12 mouse cellular contexts compared by ENCODE assay signal in genomic region chr2:106710862-106711477, GRCm38 (mm10). TPM values are rescaled to one million over a fixed set of nuclear protein-coding genes. Genes with fewer than 3 reads are reported as not detected.
DNase-seq lines count a peak whose midpoint lies in the region; ATAC-seq and TF ChIP-seq lines count a peak whose summit lies in the region.
"Had no signal": no experiment of that assay in that cellular context is flagged by ENCODE, and none has a peak within 500 bp of the region (broad histone marks: within the 10 kb centered on the region; RNA-seq: fewer than 3 reads in every experiment).

No protein-coding gene starts in this region.

- WGBS in hindbrain, embryonic 10.5 days: 29% methylated on average over 7 of the region's 7 CpGs
- 37% methylated on average over 7 of the region's 7 CpGs for WGBS in hindbrain, embryonic 16.5 days
- WGBS in lung, postnatal 0 days: 14% methylated on average over 7 of the region's 7 CpGs
- 12% methylated on average over 7 of the region's 7 CpGs for WGBS in embryonic facial prominence, embryonic 10.5 days
- WGBS in neural tube, embryonic 14.5 days: 12% methylated on average over 7 of the region's 7 CpGs

- ATAC-seq in hindbrain, embryonic 16.5 days: no peak
- ATAC-seq in lung, postnatal 0 days: peak; percentile 25; the same call in 1 of the 2 replicates
- 0 out of 2 replicates have a peak, but pooled peaks have one; percentile 18 for ATAC-seq in neural tube, embryonic 14.5 days (ENCODE audit: low read depth)

- H3K9ac ChIP-seq in hindbrain, embryonic 16.5 days (ENCODE audit: low read depth, low read length): no peak overlapping the region
- no peak overlapping the region for H3K9ac ChIP-seq in lung, postnatal 0 days (replicated peaks; ENCODE audit: low read depth)
- H3K9ac ChIP-seq in neural tube, embryonic 14.5 days (replicated peaks; ENCODE audit: low read depth, low read length): no peak overlapping the region
- H3K9ac ChIP-seq: intestine, embryonic 15.5 days; liver, embryonic 15.5 days had no signal

- peaks cover 57% of the 10 kb centered on the region for H3K4me1 ChIP-seq in hindbrain, embryonic 10.5 days (replicated peaks)
- H3K4me1 ChIP-seq in hindbrain, embryonic 16.5 days (ENCODE audit: control insufficient read depth, insufficient read depth, low read depth, low read length): peaks cover 4% of the 10 kb centered on the region
- H3K4me1 ChIP-seq in lung, postnatal 0 days (ENCODE audit: insufficient read depth, low read depth, low read length): no peaks in the 10 kb centered on the region
- H3K4me1 ChIP-seq in embryonic facial prominence, embryonic 10.5 days: peaks cover 63% of the 10 kb centered on the region
- H3K4me1 ChIP-seq in neural tube, embryonic 14.5 days (ENCODE audit: control insufficient read depth, insufficient read depth, low read length): peaks cover 22% of the 10 kb centered on the region
- H3K4me1 ChIP-seq: intestine, embryonic 15.5 days had no signal

- no peak for TF ChIP-seq EP300 in lung, postnatal 0 days (IDR thresholded peaks at IDR 0.05)

- no peak overlapping the region for H3K4me3 ChIP-seq in hindbrain, embryonic 10.5 days
- no peak overlapping the region for H3K4me3 ChIP-seq in hindbrain, embryonic 16.5 days (ENCODE audit: low read length)
- no peak overlapping the region for H3K4me3 ChIP-seq in lung, postnatal 0 days (ENCODE audit: low read depth, low read length)
- H3K4me3 ChIP-seq in embryonic facial prominence, embryonic 10.5 days: no peak overlapping the region
- H3K4me3 ChIP-seq in neural tube, embryonic 14.5 days (ENCODE audit: low read depth, low read length): no peak overlapping the region
- H3K4me3 ChIP-seq: intestine, embryonic 15.5 days; liver, embryonic 15.5 days had no signal

- no peak overlapping the region for H3K4me2 ChIP-seq in hindbrain, embryonic 16.5 days (ENCODE audit: low read length)
- peak overlapping the region; percentile 34 for H3K4me2 ChIP-seq in lung, postnatal 0 days (replicated peaks; ENCODE audit: low read depth, low read length)
- H3K4me2 ChIP-seq in neural tube, embryonic 14.5 days (ENCODE audit: low read depth, low read length): no peak overlapping the region
- H3K4me2 ChIP-seq: intestine, embryonic 15.5 days; liver, embryonic 15.5 days had no signal

- no peaks in the 10 kb centered on the region for H3K27me3 ChIP-seq in hindbrain, embryonic 10.5 days (ENCODE audit: insufficient read depth, poor library complexity, severe bottlenecking)
- H3K27me3 ChIP-seq in hindbrain, embryonic 16.5 days (replicated peaks; ENCODE audit: control insufficient read depth, insufficient read depth, low read length): no peaks in the 10 kb centered on the region
- no peaks in the 10 kb centered on the region for H3K27me3 ChIP-seq in lung, postnatal 0 days (replicated peaks; ENCODE audit: insufficient read depth, low read length)
- H3K27me3 ChIP-seq in embryonic facial prominence, embryonic 10.5 days (replicated peaks; ENCODE audit: low read depth, poor library complexity, severe bottlenecking): 0 out of 2 replicates have a peak, but pooled peaks cover 5% of the 10 kb centered on the region
- H3K27me3 ChIP-seq in neural tube, embryonic 14.5 days (ENCODE audit: control insufficient read depth, insufficient read depth, low read length): no peaks in the 10 kb centered on the region
- H3K27me3 ChIP-seq: intestine, embryonic 15.5 days; liver, embryonic 15.5 days had no signal

- DNase-seq in hindbrain, embryonic 10.5 days (ENCODE audit: low spot score): no peak
- DNase-seq in lung, postnatal 0 days (ENCODE audit: low spot score): no peak
- DNase-seq in lung, adult 18-20 months: no peak
- peak; percentile 45 for DNase-seq in embryonic facial prominence, embryonic 10.5 days (ENCODE audit: low spot score)
- no peak for DNase-seq in urinary bladder, postnatal 14 days (ENCODE audit: low spot score)
- DNase-seq: cerebellum, adult 8-10 months; layer of hippocampus, adult 9-11 months; midbrain, embryonic 14.5 days had no signal

- H3K27ac ChIP-seq in hindbrain, embryonic 10.5 days: peak overlapping the region; percentile 29; the same call in 1 of the 2 replicates
- no peak overlapping the region for H3K27ac ChIP-seq in hindbrain, embryonic 16.5 days (ENCODE audit: low read depth, low read length)
- H3K27ac ChIP-seq in lung, postnatal 0 days (ENCODE audit: low read length): no peak overlapping the region
- H3K27ac ChIP-seq in embryonic facial prominence, embryonic 10.5 days (replicated peaks): peak overlapping the region; percentile 66
- no peak overlapping the region for H3K27ac ChIP-seq in neural tube, embryonic 14.5 days (ENCODE audit: low read depth, low read length)
- H3K27ac ChIP-seq: intestine, embryonic 15.5 days; liver, embryonic 15.5 days had no signal

- H3K36me3 ChIP-seq in hindbrain, embryonic 10.5 days: no peaks in the 10 kb centered on the region
- H3K36me3 ChIP-seq in hindbrain, embryonic 16.5 days (ENCODE audit: control insufficient read depth, insufficient read depth, low read length): no peaks in the 10 kb centered on the region
- H3K36me3 ChIP-seq in lung, postnatal 0 days (ENCODE audit: insufficient read depth, low read length): no peaks in the 10 kb centered on the region
- H3K36me3 ChIP-seq in embryonic facial prominence, embryonic 10.5 days (replicated peaks): peaks cover 25% of the 10 kb centered on the region
- no peaks in the 10 kb centered on the region for H3K36me3 ChIP-seq in neural tube, embryonic 14.5 days (ENCODE audit: control insufficient read depth, insufficient read depth, low read length)
- H3K36me3 ChIP-seq: intestine, embryonic 15.5 days; liver, embryonic 15.5 days had no signal

- no peak for TF ChIP-seq CTCF in lung, postnatal 0 days (IDR thresholded peaks at IDR 0.05)

- no peaks in the 10 kb centered on the region for H3K9me3 ChIP-seq in hindbrain, embryonic 10.5 days
- H3K9me3 ChIP-seq in hindbrain, embryonic 16.5 days (ENCODE audit: control insufficient read depth, low read length): no peaks in the 10 kb centered on the region
- no peaks in the 10 kb centered on the region for H3K9me3 ChIP-seq in lung, postnatal 0 days (ENCODE audit: low read length)
- no peaks in the 10 kb centered on the region for H3K9me3 ChIP-seq in embryonic facial prominence, embryonic 10.5 days
- H3K9me3 ChIP-seq in neural tube, embryonic 14.5 days (ENCODE audit: control insufficient read depth, low read length): no peaks in the 10 kb centered on the region
- H3K9me3 ChIP-seq: intestine, embryonic 15.5 days; liver, embryonic 15.5 days had no signal

RNA-seq across cellular contexts. Expression of gene Mpped2, which starts 17.9 kb away (rescaled TPM):
- 30.4 and 35.2 TPM in 2 replicates for polyA plus RNA-seq in hindbrain, embryonic 10.5 days (2016; fragmentation: Nextera tagmentation; extraction: Ambion mirVana)
- 112 and 122 TPM in 2 replicates for polyA plus RNA-seq in hindbrain, embryonic 16.5 days (2015; fragmentation: Nextera tagmentation; extraction: Ambion mirVana)
- polyA plus RNA-seq in lung, postnatal 0 days (2015; fragmentation: Nextera tagmentation; extraction: Ambion mirVana): 9.7 and 13.9 TPM in 2 replicates
- polyA plus RNA-seq in embryonic facial prominence, embryonic 10.5 days (2016; fragmentation: Nextera tagmentation; extraction: Ambion mirVana): 91.9 and 92.9 TPM in 2 replicates
- 239 and 242 TPM in 2 replicates for polyA plus RNA-seq in neural tube, embryonic 14.5 days (2014; fragmentation: Nextera tagmentation; extraction: Ambion mirVana)

Comparison
In these comparisons a context has a peak if more than half of its experiments do, and no peak if none do; other contexts are left out.
1. H3K27ac ChIP-seq: peak in hindbrain, embryonic 10.5 days (single experiment) and embryonic facial prominence, embryonic 10.5 days (single experiment); none in hindbrain, embryonic 16.5 days (single experiment), lung, postnatal 0 days (single experiment) and neural tube, embryonic 14.5 days (single experiment).